Mouse (Mus musculus) adrenal gland, postnatal 36 days (tissue): ENCODE measurements around the gene Rbfox3. TPM values are rescaled to one million over a fixed set of nuclear protein-coding genes. Genes with fewer than 3 reads are reported as not detected.

Experiments used
- DNase-seq, 2 experiments: peaks; one replicate each; pipeline ENCODE4 v3.0.0; 2021; ENCODE audit warnings: mixed read lengths in 1 of 2
- total RNA-seq, 2 experiments: library from RNA; stranded (reverse); gene quantifications; 2 replicates each; pipeline ENCODE4 v1.2.3; 2021

Gene Rbfox3
- total RNA-seq, 2 experiments from 2014 or later, result 5.5 to 6.0 TPM

DNA sequence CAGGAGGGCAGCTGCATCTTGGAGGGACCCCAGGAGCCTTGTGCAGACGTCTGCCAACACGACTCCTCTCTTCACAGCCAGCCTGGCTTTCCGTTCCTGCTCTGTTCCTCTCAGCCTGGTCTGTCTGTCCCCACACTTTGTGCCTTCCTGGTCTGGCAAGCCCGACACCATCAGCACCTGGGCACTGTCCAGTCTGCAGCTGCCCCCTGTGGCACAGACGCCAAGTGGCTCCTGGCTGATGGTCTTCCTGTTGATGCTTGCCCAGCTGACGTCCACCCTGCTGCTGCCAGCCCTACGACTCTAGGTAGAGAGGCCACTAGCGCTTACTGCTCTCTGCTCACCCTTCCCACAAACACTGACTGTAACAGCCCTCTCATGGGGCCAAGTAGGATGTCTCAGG, 365.1 kb downstream of the Rbfox3 start:
- no peak for DNase-seq

DNA sequence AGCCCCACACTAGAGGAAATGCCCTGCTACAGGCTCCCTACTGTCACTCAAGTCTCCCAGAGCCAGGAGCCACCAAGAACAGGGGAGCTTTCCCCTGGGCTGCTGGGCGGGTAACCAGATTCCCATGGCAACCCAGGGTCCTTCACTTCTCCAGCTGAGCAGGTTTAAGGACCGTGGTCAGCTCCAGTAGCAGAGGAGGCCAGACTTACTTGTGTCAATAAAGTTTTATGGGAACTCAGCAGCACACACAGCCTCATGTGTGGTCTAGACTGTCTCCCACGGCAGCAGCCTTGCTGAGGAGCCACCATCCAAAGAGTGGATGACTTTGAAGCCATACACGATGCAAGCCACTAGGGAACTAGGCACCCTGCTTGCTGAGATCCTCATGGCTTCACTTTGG, 365.7 kb downstream of the Rbfox3 start:
- no peak for DNase-seq

DNA sequence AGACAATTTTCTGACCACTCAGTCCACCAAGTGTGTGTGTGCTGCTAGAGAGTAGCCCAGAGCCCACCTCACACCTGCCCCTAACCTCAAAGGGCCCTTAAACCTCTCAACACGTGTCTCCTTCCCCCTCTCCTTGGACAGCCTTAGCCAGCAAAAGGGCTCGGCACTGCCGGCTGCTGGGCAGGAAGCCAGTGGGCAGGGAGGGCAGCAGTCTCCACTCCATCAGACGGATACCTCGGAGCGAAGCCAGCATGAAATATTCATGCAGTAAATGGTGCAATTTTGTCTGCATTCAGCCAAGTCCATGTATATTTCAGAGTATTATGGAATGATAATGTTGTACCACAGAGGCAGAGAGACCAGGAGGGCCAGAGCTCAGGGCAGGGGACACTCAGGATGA, 366.8 kb downstream of the Rbfox3 start:
- no peak for DNase-seq

DNA sequence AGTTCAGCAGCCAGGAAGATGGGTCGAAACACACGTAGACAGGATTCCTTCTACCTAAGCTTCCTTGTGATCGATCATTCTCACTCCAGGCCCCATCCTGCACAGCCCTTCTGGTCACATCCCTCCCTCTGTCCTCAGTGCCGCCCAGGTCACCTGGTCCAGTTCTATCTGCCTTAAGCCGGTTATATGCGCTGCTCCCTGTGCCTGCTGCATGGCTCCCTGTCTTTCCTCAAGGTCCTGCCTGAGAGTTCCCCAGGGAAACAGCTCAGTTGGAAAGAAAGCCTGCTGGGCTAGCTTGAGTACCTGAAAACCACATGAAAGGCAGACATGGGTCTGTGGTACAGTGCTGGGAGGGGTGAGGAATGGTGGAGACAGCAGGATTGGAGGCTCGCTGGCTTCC, 368.5 kb downstream of the Rbfox3 start:
- no peak for DNase-seq

DNA sequence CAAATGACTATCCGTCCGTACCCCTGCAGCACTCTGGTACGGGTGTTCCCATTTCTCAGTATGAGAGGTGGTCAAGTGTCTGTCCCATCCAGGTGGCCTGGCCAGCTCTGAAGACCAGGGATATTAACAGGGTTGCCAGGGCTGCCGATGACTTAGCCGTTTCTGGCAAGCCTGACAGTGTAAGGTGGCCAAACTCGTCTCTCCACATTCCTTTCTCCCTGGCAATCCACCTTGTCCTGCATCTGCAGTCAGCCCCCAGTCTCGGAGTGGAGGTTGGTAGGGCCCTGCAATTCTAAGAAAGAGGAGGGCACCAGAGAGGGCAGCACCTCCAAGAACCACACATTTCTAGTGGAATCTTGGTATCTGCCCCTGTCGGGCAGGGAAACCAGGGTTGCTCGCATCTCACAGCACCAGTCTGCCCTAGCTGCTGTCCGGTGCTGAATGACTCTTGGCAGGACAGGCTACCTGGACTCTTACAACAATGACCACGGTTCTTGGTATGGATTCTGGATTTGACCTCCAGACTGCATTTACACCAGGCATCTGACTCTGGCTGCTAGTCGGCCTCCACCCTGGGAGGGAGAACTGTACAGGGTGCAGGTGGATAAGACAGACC, 370.9 kb downstream of the Rbfox3 start:
- DNase-seq, result no peak

DNA sequence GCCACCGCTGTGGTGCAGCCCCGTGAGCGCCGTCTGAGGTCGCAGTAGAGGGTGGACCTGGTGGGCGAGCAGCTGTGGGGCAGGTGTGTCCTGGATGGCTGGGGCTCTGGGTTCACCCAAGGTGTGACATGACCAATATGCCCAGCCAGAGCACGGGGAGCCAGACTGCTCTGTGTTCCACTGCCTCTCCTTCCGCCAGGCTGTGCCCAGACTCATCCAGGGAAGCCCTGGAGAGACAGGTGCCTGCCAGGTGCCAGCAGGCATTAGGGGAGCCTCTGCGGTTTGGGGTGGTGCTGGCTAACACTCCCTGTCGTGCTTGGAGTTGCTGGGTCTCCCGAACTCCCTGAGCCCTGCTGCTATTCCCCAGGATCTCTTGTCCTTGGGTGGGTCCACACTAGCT, 373.4 kb downstream of the Rbfox3 start:
- DNase-seq, result no peak

DNA sequence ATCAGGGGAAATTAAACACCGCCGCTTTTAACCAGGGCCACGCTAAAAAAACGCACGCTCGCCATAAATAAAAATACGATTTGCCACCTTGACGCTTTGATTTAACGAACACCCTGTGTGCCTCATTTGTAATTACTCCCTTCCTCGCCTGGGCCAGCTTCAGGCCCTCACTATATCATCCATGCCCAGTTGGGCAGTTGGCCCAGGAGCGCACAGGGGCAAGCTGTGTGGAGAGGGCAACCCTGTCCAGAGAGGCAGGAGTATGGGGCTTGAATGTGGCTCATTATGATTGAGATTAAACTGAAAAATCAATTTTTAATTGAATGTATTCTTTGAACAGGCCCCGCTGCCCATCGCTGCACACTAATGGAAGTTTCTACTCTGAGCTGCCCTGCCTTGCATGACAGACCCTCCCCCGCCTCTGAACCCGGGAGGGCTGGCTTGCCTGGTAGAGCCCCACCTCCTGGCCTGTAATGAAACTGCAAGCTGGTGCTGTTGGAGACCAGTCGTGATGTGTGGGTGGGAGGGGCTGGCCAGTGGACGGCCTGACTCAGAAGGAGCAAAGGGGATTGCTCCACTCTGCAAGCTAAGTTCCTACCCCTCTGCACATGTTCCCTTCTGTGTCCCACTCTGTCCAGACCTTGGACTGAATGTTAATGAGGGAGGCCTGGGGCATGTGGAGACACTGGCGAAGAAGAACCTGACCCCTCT, 376.9 kb downstream of the Rbfox3 start:
- DNase-seq, result peak; percentile 10 to 49

DNA sequence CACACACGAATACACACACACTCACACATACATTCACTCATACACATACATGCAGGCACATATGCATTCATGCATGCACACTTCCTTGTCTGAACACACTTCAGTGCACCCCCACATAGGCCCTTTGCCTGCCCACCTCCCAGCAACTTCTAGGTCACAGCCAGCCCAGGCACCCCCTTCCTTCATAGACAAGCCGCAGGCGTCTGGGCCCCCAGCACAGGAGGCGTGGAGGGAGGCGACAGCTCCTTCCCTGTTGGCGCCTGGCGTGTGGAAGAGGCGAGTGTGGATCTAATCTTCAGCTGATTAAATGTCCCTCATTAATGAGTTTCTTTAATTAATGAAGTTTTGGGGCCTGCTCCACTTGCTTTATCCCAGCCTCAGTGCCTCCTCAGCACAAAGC, 381.1 kb downstream of the Rbfox3 start:
- DNase-seq, result no peak

DNA sequence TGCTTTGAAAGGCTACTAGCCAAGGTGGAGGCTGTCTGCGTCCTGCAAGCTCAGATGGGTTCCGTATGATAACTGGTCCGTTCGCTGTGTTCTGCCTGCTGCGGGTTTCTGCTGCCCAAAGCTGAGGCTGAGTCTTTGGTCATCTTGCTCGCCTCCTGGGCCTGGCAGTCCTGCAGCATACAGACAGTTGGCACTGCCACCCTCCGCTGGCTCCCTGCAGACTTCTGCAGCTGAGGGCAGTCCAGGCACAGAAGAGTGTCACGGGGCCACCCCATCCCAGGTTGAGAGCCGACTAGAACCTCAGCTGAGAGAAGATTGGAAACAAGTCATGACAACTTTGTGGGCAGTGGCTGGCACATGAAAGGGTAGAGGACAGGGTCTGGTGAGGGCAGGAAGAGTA, 382.6 kb downstream of the Rbfox3 start:
- DNase-seq, result no peak

DNA sequence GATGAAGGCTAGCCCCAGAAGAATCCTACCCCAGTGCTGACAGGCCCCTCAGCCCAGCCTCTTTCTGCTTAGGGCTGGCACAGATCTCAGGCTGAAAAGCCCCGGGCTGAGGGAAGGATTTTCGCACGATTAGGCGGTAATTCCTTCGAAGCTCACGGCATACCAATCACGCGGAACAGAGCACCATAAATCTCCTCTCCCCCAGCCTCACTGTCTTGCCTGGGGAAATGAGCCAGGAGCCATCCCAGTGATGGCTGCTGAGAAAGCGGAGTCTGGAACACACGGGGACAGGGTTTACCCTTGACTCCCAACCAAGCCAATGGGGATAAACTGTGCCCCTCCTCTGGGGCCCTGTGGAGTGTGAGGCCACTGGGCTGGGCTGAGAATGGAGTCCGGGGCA, 386.3 kb downstream of the Rbfox3 start:
- no peak for DNase-seq

DNA sequence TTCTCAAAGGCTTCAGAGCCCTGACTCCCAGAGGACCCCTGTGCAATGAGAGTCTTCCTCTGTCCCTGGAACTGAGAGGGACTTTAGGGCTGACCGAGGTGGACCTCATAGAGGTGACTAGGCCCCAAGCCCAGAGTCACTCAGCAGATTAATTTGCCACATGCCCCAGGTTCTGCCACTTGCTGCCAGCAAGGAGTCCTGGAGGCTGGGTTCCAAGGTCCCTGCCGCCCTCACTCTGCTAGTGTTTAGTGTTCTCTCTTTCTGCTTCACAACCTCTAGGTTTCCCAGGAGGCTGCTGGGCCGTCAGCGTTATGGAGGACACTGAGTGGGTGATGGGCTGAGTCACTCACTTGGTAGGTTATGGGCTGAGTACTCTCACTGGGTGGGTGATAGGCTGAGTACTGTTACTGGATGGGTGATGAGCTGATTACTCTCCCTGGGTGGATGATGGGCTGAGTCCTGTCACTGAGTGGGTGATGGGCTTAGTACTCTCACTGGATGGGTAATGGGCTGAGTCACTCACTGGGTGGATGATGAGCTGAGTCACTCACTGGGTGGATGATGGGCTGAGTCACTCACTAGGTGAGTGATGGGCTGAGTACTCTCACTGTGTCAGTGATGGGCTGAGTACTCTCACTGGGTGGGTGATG, 387.8 kb downstream of the Rbfox3 start:
- no peak for DNase-seq

DNA sequence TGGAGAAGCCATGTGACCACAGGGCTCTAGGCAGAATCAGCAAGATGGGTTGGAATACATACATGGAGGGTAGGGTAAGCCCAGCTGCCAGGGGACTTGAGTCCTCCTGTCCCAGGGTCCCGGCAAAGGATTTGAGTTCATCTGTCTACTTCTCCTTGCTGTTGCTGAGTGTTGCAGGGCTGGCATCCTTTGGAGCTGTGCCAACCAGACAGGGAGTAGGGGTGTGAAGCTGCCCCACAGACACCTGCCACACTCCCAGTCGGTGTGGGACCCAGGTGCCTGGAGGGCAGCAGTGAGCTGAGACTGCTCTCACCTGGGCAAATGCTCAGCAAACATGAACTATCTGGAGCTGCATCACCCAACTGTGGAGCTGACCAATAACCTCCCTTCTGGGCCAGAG, 390.5 kb downstream of the Rbfox3 start:
- no peak for DNase-seq

DNA sequence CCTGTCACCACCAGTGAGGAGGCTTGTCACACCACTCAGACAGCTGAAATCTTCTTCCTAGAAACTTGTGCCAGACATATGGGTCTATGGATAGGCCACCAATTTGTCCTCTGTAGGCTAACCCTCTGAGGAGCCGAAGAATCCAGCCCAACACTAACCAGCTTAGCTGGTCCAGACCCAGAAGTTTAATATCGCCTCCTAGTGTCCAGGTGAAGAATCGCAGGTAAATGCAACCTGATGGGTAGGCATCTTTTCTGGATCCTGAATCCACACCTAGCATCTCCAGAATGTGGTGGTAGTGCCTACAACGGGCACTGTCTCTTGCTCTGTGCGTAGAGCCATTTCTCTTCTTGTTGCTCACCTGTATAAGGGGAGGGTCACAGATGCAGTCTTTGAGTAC, 391.1 kb downstream of the Rbfox3 start:
- no peak for DNase-seq

DNA sequence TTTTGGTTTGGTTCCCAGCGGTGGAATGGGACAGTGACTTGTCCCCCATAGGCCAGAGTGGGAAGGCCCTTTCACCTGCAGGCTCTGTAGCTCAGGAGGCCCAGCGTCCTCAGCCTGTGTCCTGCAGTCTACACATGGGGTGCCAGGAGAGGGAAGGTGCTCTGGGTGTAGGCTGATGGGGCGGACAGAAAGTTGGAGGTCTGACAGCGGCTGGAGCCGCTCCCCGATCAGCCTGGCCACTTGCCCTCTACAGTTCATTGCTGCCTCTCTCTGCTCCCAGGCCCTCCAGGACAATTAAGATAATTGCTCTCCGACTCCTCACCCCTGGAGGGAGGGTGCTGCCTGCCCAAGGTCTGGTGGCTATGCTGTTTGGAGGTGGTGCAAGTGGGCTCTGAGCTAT, 392.7 kb downstream of the Rbfox3 start:
- DNase-seq, result no peak

DNA sequence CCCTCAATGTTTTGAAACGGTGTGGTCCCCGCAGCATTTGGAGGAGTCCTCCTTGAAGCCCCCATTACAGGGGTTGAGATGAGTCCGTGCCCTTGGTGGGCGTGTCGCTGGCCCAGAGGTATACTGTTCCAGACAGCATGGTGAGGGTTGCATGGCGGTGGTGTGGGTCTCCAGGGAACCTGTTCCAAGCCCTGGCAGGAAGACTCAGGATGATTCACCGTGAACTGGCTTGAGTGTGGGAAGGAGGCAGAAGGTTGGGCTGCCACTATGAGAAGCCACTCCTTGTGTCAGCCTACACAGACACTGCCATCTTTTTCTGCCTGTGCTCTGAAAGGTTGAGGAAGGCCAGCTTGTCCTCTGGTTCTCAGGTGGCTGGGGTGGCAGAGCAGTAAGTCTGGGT, 393.5 kb downstream of the Rbfox3 start:
- no peak for DNase-seq

DNA sequence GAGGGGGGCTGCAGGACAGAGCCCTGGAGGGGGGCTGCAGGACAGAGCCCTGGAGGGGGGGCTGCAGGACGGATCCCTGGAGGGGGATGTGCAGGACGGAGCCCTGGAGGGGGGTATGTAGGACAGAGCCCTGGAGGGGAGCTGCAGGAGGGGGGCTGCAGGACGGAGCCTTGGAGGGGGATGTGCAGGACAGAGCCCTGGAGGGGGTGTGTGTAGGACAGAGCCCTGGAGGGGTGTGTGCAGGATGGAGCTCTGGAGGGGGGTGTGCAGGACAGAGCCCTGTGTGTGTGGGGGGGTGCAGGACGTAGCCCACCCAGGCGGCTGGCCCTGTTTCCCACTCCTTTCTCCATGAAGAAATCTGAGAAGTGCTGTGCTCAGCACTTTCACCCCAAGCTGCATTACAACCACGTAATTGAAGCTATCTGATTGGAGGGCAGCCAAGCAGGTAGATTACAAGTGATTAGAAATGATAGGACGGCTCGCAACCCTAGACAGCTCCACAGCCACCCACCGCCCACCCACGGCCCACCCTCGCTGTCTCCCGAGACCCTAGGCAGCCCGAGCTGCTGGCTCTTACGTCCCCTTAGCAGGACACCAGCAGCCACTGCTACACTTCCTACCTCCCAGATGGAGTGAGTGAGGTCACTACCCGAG, 399.0 kb downstream of the Rbfox3 start:
- no peak for DNase-seq

DNA sequence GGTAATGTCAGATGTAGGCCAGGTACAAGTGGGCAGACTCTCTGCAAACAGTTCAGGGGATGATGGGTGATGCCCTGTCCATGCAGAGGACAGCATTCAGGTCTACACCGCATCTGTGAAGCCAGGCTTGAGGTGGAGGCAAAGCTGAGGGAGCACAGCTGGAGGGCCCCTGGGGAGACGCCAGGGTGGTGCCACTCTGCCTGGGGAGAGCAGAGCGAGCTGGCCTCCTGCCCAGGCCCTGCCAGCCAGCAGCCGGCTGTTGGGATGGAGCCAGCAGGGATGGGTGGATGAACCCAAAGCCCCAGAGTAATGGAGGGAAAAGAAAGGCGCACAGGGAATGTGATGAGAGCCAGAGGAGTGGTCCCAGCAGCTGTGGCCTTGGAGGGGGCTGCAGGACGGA, 399.5 kb downstream of the Rbfox3 start:
- peak; percentile 73 to 85 for DNase-seq

DNA sequence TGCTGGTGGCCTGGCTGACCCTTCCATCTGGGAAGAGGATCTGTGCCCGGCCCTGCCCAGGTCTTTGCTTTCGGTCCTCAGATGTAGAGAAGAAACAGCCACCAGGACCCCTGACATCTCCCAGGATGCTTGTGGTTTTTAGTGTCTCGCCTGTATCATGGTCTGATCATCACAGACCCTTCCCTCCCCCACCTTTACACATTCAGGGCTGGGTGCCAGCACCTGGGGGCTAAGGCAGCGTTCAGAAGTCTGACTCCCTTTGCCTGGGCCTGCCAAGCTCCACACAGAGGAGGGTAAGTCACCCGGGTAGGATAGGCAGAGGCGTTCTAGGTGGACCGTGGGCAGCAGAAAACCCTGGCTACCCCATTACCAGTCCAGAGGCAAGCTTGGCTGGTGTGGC, 403.1 kb downstream of the Rbfox3 start:
- no peak for DNase-seq

DNA sequence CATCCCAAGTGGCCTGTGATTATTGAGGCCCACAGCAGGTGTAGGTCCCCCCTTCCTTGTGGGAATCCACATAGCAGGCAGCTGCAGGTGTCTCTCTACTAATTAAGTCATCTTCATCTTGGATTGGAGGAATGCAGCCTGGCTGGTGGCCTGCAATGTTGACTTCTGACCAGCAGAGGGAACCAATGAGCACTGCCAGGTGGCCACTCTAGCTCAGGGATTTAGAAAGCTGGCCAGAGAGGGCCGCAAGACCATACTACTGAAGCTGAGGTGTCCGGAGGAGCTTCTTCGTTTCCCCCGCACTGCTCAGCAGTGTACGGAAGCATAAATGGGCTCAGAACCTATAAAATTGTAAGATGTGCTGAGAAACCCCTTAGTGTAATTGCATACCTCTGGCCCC, 403.5 kb downstream of the Rbfox3 start:
- DNase-seq, result peak; percentile 71 to 79

DNA sequence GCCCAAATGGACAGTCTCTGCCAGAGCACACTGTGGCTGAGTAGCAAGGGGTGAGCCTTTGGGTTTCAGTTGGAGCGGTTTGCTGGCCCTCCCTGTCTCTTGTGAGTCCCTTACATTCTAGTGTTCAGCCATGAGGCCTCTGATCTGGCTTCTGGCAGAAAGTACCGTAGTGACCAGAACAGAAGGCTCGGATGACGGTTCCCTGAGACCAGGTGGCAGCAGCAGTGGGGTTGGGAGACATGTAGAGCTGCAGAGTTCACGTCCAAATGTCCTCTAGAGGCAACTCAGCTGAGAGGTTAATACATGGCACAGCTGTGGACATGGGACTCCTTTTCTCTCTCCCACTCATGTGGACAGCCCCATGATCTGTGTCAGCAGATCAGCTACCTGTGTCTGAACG, 404.3 kb downstream of the Rbfox3 start:
- DNase-seq, result no peak

DNA sequence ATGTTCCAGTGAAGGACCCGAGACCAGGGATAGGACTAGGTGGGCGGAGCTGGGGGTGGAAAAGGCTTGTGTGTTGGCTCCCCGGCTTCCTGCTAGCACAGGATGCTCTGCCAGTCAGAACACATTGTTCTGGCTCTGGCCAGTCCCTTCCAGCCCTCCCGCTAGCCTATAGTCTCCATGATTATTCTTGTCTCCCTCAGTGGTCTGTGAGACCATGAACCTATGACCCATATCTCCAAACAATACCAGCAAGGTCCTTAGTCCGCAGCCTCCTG, 407.3 kb downstream of the Rbfox3 start:
- DNase-seq, result peak in 1 of 2 experiments; percentile 64

DNA sequence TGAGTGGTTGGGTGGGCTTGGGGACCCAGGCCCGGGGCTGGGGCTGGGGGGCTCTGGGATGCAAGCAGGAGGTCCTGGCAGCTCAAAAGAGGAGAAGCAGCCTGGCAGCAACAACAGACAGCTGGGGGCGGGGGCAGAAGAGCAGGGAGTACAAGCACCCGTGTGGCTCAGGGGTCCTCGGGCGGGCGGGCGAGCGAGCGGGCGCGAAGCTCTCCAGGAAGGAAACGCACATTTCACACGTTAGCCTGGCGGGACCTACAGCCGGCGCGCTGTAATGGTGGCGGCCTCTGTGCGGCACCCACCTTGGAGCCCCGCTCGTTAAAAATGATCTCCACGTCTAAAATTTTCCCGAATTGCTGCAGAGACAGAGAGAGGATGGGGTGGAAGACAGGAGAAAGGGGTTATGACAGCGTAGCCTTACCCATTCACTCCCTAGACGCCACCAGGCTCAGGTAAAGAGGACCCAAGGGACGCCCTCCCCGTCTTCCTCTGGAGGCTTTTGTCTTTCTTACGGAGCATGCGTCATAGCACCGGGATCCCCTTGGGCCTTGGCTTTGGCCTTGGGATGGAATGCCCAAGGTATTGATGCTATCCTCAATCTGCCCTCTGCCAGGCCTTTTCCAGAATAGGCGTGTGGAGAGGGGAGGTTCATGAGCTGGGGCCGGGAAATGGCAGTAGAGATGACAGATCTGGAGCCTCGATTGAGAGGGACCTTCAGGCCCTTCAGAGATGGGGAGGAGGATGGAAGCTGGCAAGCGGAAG, 407.8 kb downstream of the Rbfox3 start:
- DNase-seq, result peak; percentile 52 to 53

DNA sequence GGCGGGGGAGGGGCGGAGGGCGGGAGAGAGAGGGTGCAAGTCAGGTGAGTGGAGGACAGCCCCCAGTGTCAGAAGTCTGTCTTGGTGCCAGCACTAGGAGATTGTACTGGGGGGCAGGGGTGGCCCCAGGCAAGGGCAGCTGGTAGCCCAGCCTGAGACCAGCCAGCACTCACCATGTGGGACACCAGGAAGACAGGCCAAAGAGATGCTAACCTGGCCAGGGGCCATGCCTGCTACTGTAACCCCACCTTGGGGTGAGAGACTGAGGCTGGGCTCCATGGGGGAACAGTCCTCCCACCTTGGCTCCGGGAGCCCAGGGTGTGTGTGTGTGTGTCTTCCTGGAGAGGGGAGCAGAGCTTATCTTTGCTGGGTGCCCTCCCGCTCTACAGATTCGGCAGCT, 408.4 kb downstream of the Rbfox3 start:
- no peak for DNase-seq
